Mouse (Mus musculus): ENCODE results near the gene Fli1. TPM values are rescaled to one million over a fixed set of nuclear protein-coding genes. Genes with fewer than 3 reads are reported as not detected.

Fli1 gene
- polyA plus RNA-seq, 1 experiment = 11.7 TPM

- peak overlapping the region; percentile 26; the same call in 1 of the 2 replicates for H3K4me3 ChIP-seq (ENCODE audit: insufficient read depth, low read depth, low read length)
- no peaks in the 10 kb centered on the region for H3K4me1 ChIP-seq (ENCODE audit: control insufficient read depth, insufficient read depth, insufficient read length, low read length)
- H3K27ac ChIP-seq (replicated peaks; ENCODE audit: low read depth, low read length) = no peak overlapping the region
Measured at GRCm38 (mm10) chr9:32562409-32562808, 19.7 kb upstream of the Fli1 start.

- no peak overlapping the region for H3K27ac ChIP-seq (replicated peaks; ENCODE audit: low read depth, low read length)
- no peaks in the 10 kb centered on the region for H3K4me1 ChIP-seq (ENCODE audit: control insufficient read depth, insufficient read depth, insufficient read length, low read length)
- no peak overlapping the region for H3K4me3 ChIP-seq (ENCODE audit: insufficient read depth, low read depth, low read length)
Measured at GRCm38 (mm10) chr9:32561190-32561890, 18.7 kb upstream of the Fli1 start.

DNA sequence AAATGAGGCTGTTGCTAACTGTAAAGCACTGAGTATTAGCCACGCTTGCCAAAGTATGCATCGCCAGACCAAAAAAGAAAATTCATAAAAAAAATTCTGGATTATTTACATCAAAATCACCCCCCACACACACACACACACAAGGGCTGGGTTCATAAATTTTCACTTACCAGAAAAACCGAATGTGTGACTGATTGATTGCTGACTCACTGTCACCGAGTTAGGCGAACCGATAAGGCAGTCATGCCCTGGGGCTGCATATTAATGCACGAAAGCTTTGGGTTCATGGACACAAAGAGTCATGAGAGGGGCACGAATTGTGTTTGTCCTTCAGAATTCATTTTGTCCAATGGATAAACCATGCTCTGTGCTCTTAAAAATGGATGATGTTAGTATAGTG lies 17.2 kb upstream of the Fli1 start:
- H3K27ac ChIP-seq (replicated peaks; ENCODE audit: low read depth, low read length) = no peak overlapping the region
- H3K4me1 ChIP-seq (ENCODE audit: control insufficient read depth, insufficient read depth, insufficient read length, low read length) = no peaks in the 10 kb centered on the region
- H3K4me3 ChIP-seq (ENCODE audit: insufficient read depth, low read depth, low read length) = no peak overlapping the region

DNA sequence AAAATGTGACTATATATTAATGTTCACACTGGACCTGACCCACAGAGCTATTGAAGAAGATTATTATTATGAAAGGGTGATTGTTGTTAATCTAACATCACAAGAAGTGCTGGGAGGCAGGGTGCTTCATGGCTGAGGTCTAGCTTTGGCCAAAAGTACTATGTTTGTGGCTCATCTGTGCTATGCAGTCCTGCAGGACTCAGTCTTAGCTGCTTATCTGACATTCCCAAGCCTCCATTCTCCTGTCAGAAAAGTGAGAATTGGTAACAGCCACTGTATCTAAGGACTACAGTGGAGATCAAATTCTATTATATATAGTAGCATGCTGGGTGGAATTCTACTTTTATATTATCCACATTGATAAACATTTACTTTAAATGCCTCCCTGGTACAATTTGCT lies 16.8 kb upstream of the Fli1 start:
- Histone ChIP-seq H3K4me3 (ENCODE audit: insufficient read depth, low read depth, low read length) (no peak overlapping the region), H3K27ac (replicated peaks; ENCODE audit: low read depth, low read length) (no peak overlapping the region)

DNA sequence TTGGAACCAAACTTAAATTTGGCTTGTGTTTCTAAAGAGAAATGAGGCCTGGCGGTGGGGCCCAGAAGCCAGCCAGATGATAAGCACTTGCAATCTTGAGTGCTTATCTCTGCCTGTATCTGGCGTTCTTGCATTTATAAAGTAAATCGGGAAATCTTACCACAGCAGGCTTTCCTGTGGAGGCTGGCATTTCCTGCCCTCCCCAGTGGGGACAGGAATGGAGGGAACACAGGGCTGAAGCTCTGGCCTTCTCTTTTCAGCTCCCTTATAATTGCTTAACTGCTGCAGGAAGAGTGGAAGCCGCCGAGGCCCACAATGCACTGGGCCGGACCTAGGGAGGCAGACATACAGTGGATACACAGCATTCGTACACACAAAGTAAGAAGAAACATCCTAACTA lies 13.7 kb upstream of the Fli1 start:
- no peak overlapping the region for H3K4me3 ChIP-seq (ENCODE audit: insufficient read depth, low read depth, low read length)
- no peak overlapping the region for H3K27ac ChIP-seq (replicated peaks; ENCODE audit: low read depth, low read length)
- no peaks in the 10 kb centered on the region; the same call in 1 of the 2 replicates for H3K4me1 ChIP-seq (ENCODE audit: control insufficient read depth, insufficient read depth, insufficient read length, low read length)

More for the DNA sequence above, 16.8 kb upstream of the Fli1 start:
- no peaks in the 10 kb centered on the region for H3K4me1 ChIP-seq (ENCODE audit: control insufficient read depth, insufficient read depth, insufficient read length, low read length)

DNA sequence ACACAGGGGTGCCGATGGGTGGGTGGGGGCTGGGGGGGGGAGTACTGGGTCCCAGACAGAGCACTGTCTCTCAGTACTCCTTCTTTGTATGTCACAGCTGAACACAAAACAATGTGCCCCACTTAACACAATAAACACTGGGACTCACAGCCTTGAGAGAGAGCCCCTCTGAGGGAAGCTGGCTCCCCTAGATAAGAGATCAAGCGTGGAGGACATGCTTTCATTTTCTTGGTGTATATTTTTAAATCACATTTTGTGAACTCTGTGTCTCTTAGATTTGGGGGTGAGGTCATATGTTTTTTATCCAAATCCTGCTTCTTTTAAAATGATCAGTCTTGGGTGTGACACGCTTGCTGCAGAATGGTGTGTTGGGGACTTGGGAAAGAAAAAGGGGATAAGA lies 12.6 kb upstream of the Fli1 start:
- Histone ChIP-seq H3K4me3 (ENCODE audit: insufficient read depth, low read depth, low read length) (no peak overlapping the region), H3K4me1 (ENCODE audit: control insufficient read depth, insufficient read depth, insufficient read length, low read length) (peaks cover 2% of the 10 kb centered on the region; the same call in 1 of the 2 replicates), H3K27ac (replicated peaks; ENCODE audit: low read depth, low read length) (no peak overlapping the region)

DNA sequence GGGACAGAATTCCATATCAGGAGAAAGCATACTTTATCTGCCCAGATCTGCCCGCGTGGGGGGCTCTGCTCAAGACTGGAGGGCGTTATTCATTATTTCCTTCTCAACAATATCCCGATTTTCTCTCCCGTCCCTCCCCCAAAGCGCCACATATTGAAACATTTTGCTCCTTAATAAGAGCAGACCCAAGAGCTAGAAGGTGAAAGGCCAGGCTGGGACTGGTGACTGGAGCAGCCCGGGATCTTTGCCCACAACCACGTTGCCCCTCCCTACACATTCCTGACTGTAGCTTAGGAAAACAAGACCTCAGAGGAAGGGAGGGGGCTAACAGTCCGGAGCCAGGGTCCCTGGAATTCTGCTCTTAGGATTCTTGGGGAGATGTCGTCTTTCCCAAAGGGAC lies 7.9 kb upstream of the Fli1 start:
- Histone ChIP-seq H3K4me1 (ENCODE audit: control insufficient read depth, insufficient read depth, insufficient read length, low read length) (peaks cover 3% of the 10 kb centered on the region; the same call in 1 of the 2 replicates), H3K27ac (replicated peaks; ENCODE audit: low read depth, low read length) (no peak overlapping the region), H3K4me3 (ENCODE audit: insufficient read depth, low read depth, low read length) (no peak overlapping the region)

- no peak overlapping the region for H3K27ac ChIP-seq (replicated peaks; ENCODE audit: low read depth, low read length)
- H3K4me3 ChIP-seq (ENCODE audit: insufficient read depth, low read depth, low read length) = no peak overlapping the region
- H3K4me1 ChIP-seq (ENCODE audit: control insufficient read depth, insufficient read depth, insufficient read length, low read length) = peaks cover 6% of the 10 kb centered on the region; the same call in 1 of the 2 replicates
Measured at GRCm38 (mm10) chr9:32549462-32550384, 7.1 kb upstream of the Fli1 start.

- Histone ChIP-seq H3K4me3 (ENCODE audit: insufficient read depth, low read depth, low read length) (no peak overlapping the region), H3K27ac (replicated peaks; ENCODE audit: low read depth, low read length) (no peak overlapping the region), H3K4me1 (ENCODE audit: control insufficient read depth, insufficient read depth, insufficient read length, low read length) (peaks cover 9% of the 10 kb centered on the region; the same call in 1 of the 2 replicates)
Measured at GRCm38 (mm10) chr9:32546731-32547130, 4.1 kb upstream of the Fli1 start.

- no peak overlapping the region; the same call in 1 of the 2 replicates for H3K4me3 ChIP-seq (ENCODE audit: insufficient read depth, low read depth, low read length)
Measured at GRCm38 (mm10) chr9:32544731-32545661, 2.3 kb upstream of the Fli1 start.

DNA sequence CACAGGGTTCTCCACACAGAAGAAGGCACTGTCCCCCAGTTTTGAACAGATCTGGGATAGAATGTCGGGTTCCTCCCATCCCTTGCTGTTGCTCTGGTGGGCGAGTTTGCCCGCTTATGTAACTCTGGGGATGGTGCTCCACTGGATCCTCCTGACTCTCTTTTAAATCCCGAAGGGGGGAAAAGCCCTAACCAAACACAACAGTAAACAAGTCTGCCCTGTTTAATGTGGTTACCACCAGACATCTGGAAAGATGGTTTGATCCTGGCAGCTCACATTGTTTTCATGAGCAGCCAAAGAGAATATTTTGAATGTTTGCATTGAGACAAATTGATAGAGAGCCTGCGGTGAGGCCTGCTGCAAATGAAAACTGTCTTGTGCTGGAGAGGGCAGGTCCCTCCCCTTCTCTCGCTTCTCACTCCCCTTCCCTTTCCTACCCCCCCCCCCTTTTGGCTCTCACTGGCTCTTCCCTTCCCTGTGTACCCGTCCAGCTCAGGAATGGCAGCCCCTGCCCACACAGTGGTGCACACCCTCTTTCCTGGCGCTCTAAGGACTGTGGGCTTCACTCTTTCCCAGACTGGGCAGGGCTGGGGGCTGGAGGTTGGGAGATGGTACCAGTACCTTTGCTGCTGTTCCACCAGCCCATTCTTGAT lies 1.4 kb upstream of the Fli1 start:
- Histone ChIP-seq H3K4me1 (ENCODE audit: control insufficient read depth, insufficient read depth, insufficient read length, low read length) (peaks cover 6% of the 10 kb centered on the region; the same call in 1 of the 2 replicates), H3K27ac (replicated peaks; ENCODE audit: low read depth, low read length) (peak overlapping the region; percentile 59), H3K4me3 (ENCODE audit: insufficient read depth, low read depth, low read length) (peak overlapping the region; percentile 39)

More at GRCm38 (mm10) chr9:32544731-32545661, 2.3 kb upstream of the Fli1 start:
- Histone ChIP-seq H3K27ac (replicated peaks; ENCODE audit: low read depth, low read length) (no peak overlapping the region), H3K4me1 (ENCODE audit: control insufficient read depth, insufficient read depth, insufficient read length, low read length) (peaks cover 6% of the 10 kb centered on the region; the same call in 1 of the 2 replicates)

DNA sequence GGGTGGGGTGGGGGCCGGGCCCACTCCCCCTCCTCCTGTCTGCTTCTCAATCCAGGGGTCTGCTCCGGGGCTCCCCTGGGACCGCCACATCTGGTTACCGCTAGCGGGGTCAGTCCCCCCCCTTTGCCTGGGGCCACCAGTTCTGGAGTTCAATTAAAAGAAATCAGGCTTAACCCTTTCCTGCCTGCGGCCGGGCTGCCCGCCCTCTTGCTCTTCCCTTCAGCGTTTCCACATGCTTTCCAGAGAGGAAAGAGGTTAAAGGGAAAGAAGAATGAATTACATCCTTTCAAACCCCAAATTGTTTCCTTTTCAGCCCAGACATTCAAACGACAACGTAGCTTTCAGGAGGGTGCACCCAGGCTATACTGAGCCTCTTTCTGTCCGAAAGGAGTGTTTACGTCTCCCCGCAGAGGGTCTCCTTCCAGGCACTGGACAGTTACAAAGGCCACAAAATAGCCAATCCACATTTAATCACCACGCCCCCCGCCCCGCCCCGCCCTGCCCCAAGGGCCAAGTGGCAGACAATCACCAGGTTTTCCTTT lies 450 bp upstream of the Fli1 start:
- Histone ChIP-seq H3K27ac (replicated peaks; ENCODE audit: low read depth, low read length) (peak overlapping the region; percentile 100), H3K4me1 (ENCODE audit: control insufficient read depth, insufficient read depth, insufficient read length, low read length) (peaks cover 6% of the 10 kb centered on the region; the same call in 1 of the 2 replicates), H3K4me3 (ENCODE audit: insufficient read depth, low read depth, low read length) (peak overlapping the region; percentile 95)

DNA sequence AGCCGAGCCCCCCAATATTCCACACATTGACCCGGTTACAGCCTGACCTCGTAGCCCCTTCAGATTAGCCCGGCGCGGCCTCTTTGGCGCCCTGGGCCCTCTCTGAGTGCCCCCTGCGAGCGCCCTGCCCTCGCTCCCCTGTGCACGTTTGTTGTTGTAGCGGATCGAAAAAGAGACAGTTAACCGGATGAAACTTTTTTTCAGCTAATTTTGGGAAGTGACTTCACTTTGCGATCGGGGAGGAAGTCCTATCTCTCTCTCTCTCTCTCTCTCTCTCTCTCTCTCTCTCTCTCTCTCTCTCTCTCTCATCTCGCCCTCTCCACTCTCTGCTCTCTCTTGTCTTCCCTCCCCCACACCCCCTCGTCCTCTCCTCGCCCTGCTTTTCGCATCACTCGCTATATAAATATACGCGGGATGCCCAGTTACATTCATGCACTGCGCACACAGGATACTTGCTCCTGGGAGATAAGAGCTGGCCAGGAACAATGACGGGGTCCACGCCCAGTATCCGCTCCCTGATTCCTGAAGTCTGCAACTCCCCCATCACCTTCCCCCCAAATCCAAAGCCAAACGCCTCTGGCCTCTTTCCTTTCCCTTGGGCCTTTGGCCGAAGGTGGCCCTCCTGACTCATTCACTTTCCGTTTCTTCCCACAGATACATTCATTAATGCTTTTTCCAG lies 1.3 kb downstream of the Fli1 start:
- Histone ChIP-seq H3K4me1 (ENCODE audit: control insufficient read depth, insufficient read depth, insufficient read length, low read length) (peaks cover 6% of the 10 kb centered on the region; the same call in 1 of the 2 replicates), H3K4me3 (ENCODE audit: insufficient read depth, low read depth, low read length) (peak overlapping the region; percentile 95), H3K27ac (replicated peaks; ENCODE audit: low read depth, low read length) (peak overlapping the region; percentile 100)
